Mouse (Mus musculus): ENCODE data around the gene Etv6. TPM values are rescaled to one million over a fixed set of nuclear protein-coding genes. Genes with fewer than 3 reads are reported as not detected.

Etv6 gene
- polyA plus RNA-seq, 1 experiment from 2014 or later = 20.0 TPM

DNA sequence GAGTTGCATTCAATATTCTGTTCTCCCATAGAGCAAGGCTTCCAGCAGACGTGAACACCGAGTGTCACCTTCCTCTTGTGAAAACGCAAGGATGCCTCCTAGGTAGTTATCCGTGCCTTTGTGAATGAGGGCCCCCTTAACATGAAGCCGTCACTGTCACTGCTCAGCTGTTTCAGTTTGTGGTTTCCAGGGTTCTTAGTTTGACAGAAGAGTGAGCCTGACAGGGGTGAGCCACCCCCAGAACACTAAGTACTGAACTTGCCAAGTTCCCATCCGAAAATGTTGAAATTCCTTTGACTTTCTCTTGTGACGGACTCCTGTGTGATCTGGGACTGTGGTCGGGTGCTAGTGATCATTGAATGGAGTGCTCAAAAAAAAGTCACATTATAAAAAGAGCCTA is 129.5 kb downstream of the Etv6 start:
- Histone ChIP-seq H3K4me2 (ENCODE audit: low read depth, severe bottlenecking) (no peak overlapping the region), H3K27me3 (ENCODE audit: control insufficient read depth, insufficient read depth, low read length) (no peaks in the 10 kb centered on the region), H3K4me1 (ENCODE audit: control insufficient read depth, insufficient read depth, low read length) (no peaks in the 10 kb centered on the region), H3K9ac (ENCODE audit: low read length) (no peak overlapping the region), H3K36me3 (ENCODE audit: control insufficient read depth, insufficient read depth, low read length) (no peaks in the 10 kb centered on the region), H3K9me3 (ENCODE audit: control insufficient read depth, low read length) (no peaks in the 10 kb centered on the region), H3K4me3 (ENCODE audit: low read depth, low read length) (no peak overlapping the region), H3K27ac (replicated peaks; ENCODE audit: low read depth, low read length) (no peak overlapping the region)
- DNase-seq (ENCODE audit: low spot score) (no peak), ATAC-seq (ENCODE audit: insufficient number of reproducible peaks, low FRiP score, low TSS enrichment, low read depth) (no peak)
- 81% methylated on average over 8 of the region's 8 CpGs for WGBS

DNA sequence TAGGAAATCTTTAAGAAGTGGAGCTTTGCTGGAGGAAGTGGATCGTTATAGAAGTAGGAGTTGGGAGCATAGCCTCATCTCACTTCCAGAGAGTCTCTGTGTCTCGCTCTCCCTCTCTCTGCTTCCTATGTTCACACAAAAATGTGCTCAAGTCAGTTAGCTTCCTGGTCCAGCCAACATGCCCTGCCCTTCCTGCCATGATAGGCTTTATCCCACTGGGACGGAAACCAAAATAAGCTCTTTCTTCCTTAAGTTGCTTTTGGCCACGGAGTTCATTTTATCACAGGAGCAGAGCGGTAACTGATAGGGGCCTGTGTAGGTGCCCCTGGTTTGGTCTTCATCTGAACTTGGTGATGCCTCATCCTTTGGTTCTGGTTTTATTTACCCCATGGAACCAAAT is 132.5 kb downstream of the Etv6 start:
- Histone ChIP-seq H3K9me3 (ENCODE audit: control insufficient read depth, low read length) (no peaks in the 10 kb centered on the region), H3K9ac (ENCODE audit: low read length) (no peak overlapping the region), H3K4me1 (ENCODE audit: control insufficient read depth, insufficient read depth, low read length) (peaks cover 6% of the 10 kb centered on the region; the same call in 1 of the 2 replicates), H3K4me3 (ENCODE audit: low read depth, low read length) (no peak overlapping the region), H3K27ac (replicated peaks; ENCODE audit: low read depth, low read length) (no peak overlapping the region), H3K36me3 (ENCODE audit: control insufficient read depth, insufficient read depth, low read length) (no peaks in the 10 kb centered on the region), H3K4me2 (ENCODE audit: low read depth, severe bottlenecking) (no peak overlapping the region), H3K27me3 (ENCODE audit: control insufficient read depth, insufficient read depth, low read length) (no peaks in the 10 kb centered on the region)
- no peak for DNase-seq (ENCODE audit: low spot score)
- WGBS = 73% methylated on average over 5 of the region's 5 CpGs
- ATAC-seq (ENCODE audit: insufficient number of reproducible peaks, low FRiP score, low TSS enrichment, low read depth) = no peak

DNA sequence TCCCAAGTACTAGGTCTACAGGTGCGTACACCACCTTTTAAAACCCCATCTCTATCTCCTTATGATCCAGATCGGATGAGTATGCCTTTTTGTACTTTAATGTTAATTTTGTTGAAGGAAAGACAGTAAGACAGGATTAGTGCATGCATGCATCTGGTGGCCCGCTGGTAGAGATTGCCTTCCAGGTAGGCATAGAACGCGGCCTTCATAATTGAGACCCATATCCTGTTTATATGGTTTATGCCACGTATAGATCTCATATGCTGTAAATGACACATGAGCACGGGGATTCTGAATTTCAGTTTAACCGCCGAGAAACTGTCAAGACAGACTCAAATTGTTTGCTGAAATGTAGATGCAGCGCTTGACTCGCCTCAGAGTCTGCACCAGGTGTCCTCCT is 133.3 kb downstream of the Etv6 start:
- no peak overlapping the region for H3K9ac ChIP-seq (ENCODE audit: low read length)
- H3K4me1 ChIP-seq (ENCODE audit: control insufficient read depth, insufficient read depth, low read length) = peaks cover 6% of the 10 kb centered on the region; the same call in 1 of the 2 replicates
- no peaks in the 10 kb centered on the region for H3K9me3 ChIP-seq (ENCODE audit: control insufficient read depth, low read length)
- WGBS = 84% methylated on average over 11 of the region's 11 CpGs
- no peak overlapping the region for H3K4me3 ChIP-seq (ENCODE audit: low read depth, low read length)
- no peak overlapping the region for H3K4me2 ChIP-seq (ENCODE audit: low read depth, severe bottlenecking)
- no peak overlapping the region for H3K27ac ChIP-seq (replicated peaks; ENCODE audit: low read depth, low read length)
- ATAC-seq (ENCODE audit: insufficient number of reproducible peaks, low FRiP score, low TSS enrichment, low read depth) (no peak), DNase-seq (ENCODE audit: low spot score) (no peak)
- no peaks in the 10 kb centered on the region for H3K27me3 ChIP-seq (ENCODE audit: control insufficient read depth, insufficient read depth, low read length)
- no peaks in the 10 kb centered on the region for H3K36me3 ChIP-seq (ENCODE audit: control insufficient read depth, insufficient read depth, low read length)

DNA sequence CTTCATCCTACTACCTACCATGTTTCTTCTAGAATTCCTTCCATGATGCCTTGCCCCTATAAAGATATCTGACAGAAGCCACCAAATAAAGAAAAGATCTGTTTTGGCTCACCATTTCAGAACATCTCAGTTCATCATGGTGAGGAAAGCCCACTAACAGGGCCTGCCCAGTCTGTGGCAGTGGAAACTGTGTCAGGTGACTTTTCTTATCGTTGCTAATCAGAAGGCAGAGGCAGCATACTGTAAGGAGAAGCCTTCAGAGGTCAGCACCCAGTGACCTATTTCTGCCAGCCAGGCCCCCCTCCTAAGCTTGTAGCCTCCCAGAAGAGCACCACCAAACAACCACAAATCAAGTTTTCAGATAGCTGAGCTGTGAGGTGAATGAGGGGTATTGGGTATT is 135.7 kb downstream of the Etv6 start:
- Histone ChIP-seq H3K27me3 (ENCODE audit: control insufficient read depth, insufficient read depth, low read length) (no peaks in the 10 kb centered on the region), H3K9me3 (ENCODE audit: control insufficient read depth, low read length) (no peaks in the 10 kb centered on the region), H3K4me3 (ENCODE audit: low read depth, low read length) (no peak overlapping the region), H3K36me3 (ENCODE audit: control insufficient read depth, insufficient read depth, low read length) (no peaks in the 10 kb centered on the region), H3K4me1 (ENCODE audit: control insufficient read depth, insufficient read depth, low read length) (peaks cover 6% of the 10 kb centered on the region; the same call in 1 of the 2 replicates), H3K27ac (replicated peaks; ENCODE audit: low read depth, low read length) (no peak overlapping the region), H3K4me2 (ENCODE audit: low read depth, severe bottlenecking) (no peak overlapping the region), H3K9ac (ENCODE audit: low read length) (no peak overlapping the region)
- WGBS = 59% methylated on average over 1 of the region's 1 CpGs
- no peak for DNase-seq (ENCODE audit: low spot score)
- no peak for ATAC-seq (ENCODE audit: insufficient number of reproducible peaks, low FRiP score, low TSS enrichment, low read depth)

DNA sequence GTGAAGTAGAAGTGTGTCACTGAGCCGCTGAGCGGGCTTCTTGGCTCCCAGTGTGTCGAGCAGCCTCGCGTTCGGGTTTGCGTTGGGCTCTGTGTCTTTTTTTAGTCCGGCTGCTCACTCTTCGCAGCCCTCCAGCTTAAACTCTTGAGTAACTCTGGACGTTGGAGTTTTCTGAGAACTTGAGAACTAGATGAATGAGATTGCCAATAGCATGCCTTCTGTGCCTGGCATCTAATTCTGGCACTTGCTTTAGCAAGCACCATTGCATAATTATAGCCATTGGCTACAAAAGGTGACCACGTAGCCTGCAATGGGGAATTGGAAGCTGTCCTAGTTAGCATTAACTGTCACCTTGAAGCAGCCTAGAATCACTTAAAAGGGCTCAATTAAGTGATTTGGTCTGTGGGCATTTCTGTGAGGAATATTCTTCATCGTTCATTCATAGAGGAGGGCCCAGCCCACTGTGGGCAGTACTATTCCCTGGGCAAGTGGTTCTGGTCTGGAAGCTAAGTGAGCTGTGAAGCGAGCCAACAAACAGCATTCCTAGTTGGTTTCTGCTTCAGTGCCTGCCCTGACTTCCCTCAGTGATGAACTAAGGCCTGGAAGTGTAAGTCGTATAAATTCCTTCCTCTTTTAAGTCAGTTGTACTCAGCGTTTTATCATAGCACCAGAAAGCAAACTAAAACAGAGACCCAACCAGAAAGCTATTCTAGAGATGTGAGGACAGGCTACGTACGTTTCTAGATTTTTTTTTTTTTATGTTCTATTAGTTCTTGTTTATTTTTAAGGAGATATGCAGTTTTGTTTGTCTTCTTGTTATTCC is 136.6 kb downstream of the Etv6 start:
- no peak overlapping the region for H3K27ac ChIP-seq (replicated peaks; ENCODE audit: low read depth, low read length)
- no peak overlapping the region for H3K4me3 ChIP-seq (ENCODE audit: low read depth, low read length)
- H3K9ac ChIP-seq (ENCODE audit: low read length) = no peak overlapping the region
- H3K4me1 ChIP-seq (ENCODE audit: control insufficient read depth, insufficient read depth, low read length) = peaks cover 6% of the 10 kb centered on the region; the same call in 1 of the 2 replicates
- 88% methylated on average over 17 of the region's 17 CpGs for WGBS
- H3K36me3 ChIP-seq (ENCODE audit: control insufficient read depth, insufficient read depth, low read length) = no peaks in the 10 kb centered on the region
- H3K4me2 ChIP-seq (ENCODE audit: low read depth, severe bottlenecking) = no peak overlapping the region
- no peaks in the 10 kb centered on the region for H3K27me3 ChIP-seq (ENCODE audit: control insufficient read depth, insufficient read depth, low read length)
- ATAC-seq (ENCODE audit: insufficient number of reproducible peaks, low FRiP score, low TSS enrichment, low read depth) (no peak), DNase-seq (ENCODE audit: low spot score) (no peak)
- H3K9me3 ChIP-seq (ENCODE audit: control insufficient read depth, low read length) = no peaks in the 10 kb centered on the region

DNA sequence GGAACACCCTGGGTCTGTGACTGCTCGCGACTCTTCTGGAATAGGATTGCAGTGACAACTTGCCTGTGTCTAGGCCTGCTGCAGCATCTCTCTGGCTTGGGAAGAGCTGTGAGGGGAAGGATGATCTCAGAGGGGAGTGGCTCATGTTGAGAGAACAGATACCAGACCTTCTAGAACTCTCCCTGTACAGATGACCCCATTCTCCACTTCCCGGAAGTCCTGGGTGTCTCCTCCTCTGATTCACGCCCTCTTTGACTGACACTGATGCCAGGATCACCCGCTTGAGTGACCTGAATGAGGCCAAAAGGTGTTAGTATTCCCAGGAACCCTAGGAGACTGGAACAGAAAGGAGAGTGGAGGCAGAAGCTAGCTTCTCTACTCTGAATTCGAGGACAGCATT is 137.9 kb downstream of the Etv6 start:
- 67% methylated on average over 6 of the region's 6 CpGs for WGBS
- Histone ChIP-seq H3K4me2 (ENCODE audit: low read depth, severe bottlenecking) (no peak overlapping the region), H3K9ac (ENCODE audit: low read length) (no peak overlapping the region), H3K9me3 (ENCODE audit: control insufficient read depth, low read length) (no peaks in the 10 kb centered on the region), H3K4me3 (ENCODE audit: low read depth, low read length) (no peak overlapping the region), H3K27ac (replicated peaks; ENCODE audit: low read depth, low read length) (no peak overlapping the region), H3K27me3 (ENCODE audit: control insufficient read depth, insufficient read depth, low read length) (no peaks in the 10 kb centered on the region), H3K4me1 (ENCODE audit: control insufficient read depth, insufficient read depth, low read length) (peaks cover 6% of the 10 kb centered on the region; the same call in 1 of the 2 replicates), H3K36me3 (ENCODE audit: control insufficient read depth, insufficient read depth, low read length) (no peaks in the 10 kb centered on the region)
- ATAC-seq (ENCODE audit: insufficient number of reproducible peaks, low FRiP score, low TSS enrichment, low read depth) = no peak
- DNase-seq (ENCODE audit: low spot score) = no peak

DNA sequence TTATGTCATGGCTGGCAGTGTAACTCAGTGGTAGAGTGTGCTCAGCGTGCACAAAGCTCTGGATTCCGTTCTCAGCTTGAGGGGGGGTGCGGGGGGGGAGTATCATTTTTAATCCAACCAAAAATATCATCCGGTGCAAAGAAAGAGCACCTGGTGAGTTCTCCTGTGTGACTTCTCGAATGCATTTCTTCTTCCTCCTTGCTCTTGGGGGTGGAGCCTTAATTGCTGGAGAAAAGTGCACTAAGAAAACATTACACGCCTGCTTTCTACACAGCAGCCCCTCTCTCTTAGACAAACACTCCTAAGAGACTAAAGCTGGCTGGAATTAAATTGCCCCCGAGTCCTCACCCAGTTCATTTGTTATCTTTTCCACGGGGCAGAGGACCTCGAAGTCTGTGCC is 139.6 kb downstream of the Etv6 start:
- Histone ChIP-seq H3K27ac (replicated peaks; ENCODE audit: low read depth, low read length) (no peak overlapping the region), H3K4me3 (ENCODE audit: low read depth, low read length) (no peak overlapping the region), H3K9ac (ENCODE audit: low read length) (no peak overlapping the region), H3K4me1 (ENCODE audit: control insufficient read depth, insufficient read depth, low read length) (peaks cover 6% of the 10 kb centered on the region; the same call in 1 of the 2 replicates), H3K4me2 (ENCODE audit: low read depth, severe bottlenecking) (no peak overlapping the region), H3K27me3 (ENCODE audit: control insufficient read depth, insufficient read depth, low read length) (no peaks in the 10 kb centered on the region), H3K36me3 (ENCODE audit: control insufficient read depth, insufficient read depth, low read length) (no peaks in the 10 kb centered on the region), H3K9me3 (ENCODE audit: control insufficient read depth, low read length) (no peaks in the 10 kb centered on the region)
- ATAC-seq (ENCODE audit: insufficient number of reproducible peaks, low FRiP score, low TSS enrichment, low read depth) = no peak
- whole genome bisulfite sequencing = 68% methylated on average over 9 of the region's 9 CpGs
- no peak for DNase-seq (ENCODE audit: low spot score)

DNA sequence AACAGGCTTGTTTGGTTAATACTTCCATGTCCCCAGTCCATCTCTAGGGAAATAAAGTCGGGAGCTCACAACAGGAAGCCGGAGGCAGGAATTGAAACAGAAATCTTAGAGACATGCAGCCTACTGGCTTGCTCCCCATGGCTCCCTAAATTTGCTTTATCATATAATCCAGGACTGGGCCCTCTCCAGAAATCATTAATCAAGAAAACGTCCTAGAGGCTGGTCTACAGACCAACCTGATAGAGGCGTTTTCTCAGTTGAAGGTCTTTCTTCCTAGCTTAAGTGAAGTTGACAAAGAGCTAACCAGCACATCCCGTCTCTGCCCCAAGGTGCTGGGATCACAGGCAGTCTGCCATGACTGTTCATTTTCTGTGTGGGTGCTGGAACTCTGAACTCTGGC is 141.7 kb downstream of the Etv6 start:
- Histone ChIP-seq H3K9ac (ENCODE audit: low read length) (no peak overlapping the region), H3K4me3 (ENCODE audit: low read depth, low read length) (no peak overlapping the region), H3K4me2 (ENCODE audit: low read depth, severe bottlenecking) (no peak overlapping the region), H3K4me1 (ENCODE audit: control insufficient read depth, insufficient read depth, low read length) (no peaks in the 10 kb centered on the region), H3K27me3 (ENCODE audit: control insufficient read depth, insufficient read depth, low read length) (no peaks in the 10 kb centered on the region), H3K36me3 (ENCODE audit: control insufficient read depth, insufficient read depth, low read length) (no peaks in the 10 kb centered on the region), H3K9me3 (ENCODE audit: control insufficient read depth, low read length) (no peaks in the 10 kb centered on the region), H3K27ac (replicated peaks; ENCODE audit: low read depth, low read length) (no peak overlapping the region)
- DNase-seq (ENCODE audit: low spot score) (no peak), ATAC-seq (ENCODE audit: insufficient number of reproducible peaks, low FRiP score, low TSS enrichment, low read depth) (no peak)
- 80% methylated on average over 5 of the region's 5 CpGs for WGBS
